Mouse (Mus musculus) forebrain, embryonic 15.5 days (tissue): ENCODE data around the gene Wnt16. TPM values are rescaled to one million over a fixed set of nuclear protein-coding genes. Genes with fewer than 3 reads are reported as not detected.
"Not testable (repeated sequence)": the region's sequence is repeated elsewhere in the genome, so short reads cannot be mapped to it uniquely, and the experiment has no call there.

Experiments
- ATAC-seq: fragments of 200-750 bp; cut with Nextera tagmentation; replicated peaks from 2 replicates; pipeline ENCODE4 v1.8.0; 2017; ENCODE audit warnings: mild to moderate bottlenecking, moderate TSS enrichment, moderate library complexity
- H3K27ac ChIP-seq: fragments of 300-500 bp; sonication (generic); replicated peaks from 2 replicates; pipeline ENCODE4 v1.5.1; 2015; ENCODE audit warnings: mild to moderate bottlenecking, inconsistent platforms
- H3K27me3 ChIP-seq: fragments of 300-500 bp; sonication (generic); 2 replicates; pipeline ENCODE4 v1.6.1; 2015; ENCODE audit warnings: inconsistent platforms
- H3K36me3 ChIP-seq: fragments of 300-500 bp; sonication (generic); 2 replicates; pipeline ENCODE4 v1.6.1; 2015; ENCODE audit warnings: mild to moderate bottlenecking, inconsistent platforms
- H3K4me1 ChIP-seq: fragments of 300-500 bp; sonication (generic); 2 replicates; pipeline ENCODE4 v1.6.1; 2015; ENCODE audit warnings: inconsistent platforms
- H3K4me2 ChIP-seq: fragments of 300-500 bp; sonication (generic); replicated peaks from 2 replicates; pipeline ENCODE4 v1.6.1; 2015; ENCODE audit warnings: mild to moderate bottlenecking, inconsistent platforms
- H3K4me3 ChIP-seq: fragments of 300-500 bp; sonication (generic); 2 replicates; pipeline ENCODE4 v1.5.1; 2015; ENCODE audit warnings: mild to moderate bottlenecking, inconsistent platforms
- H3K9ac ChIP-seq: fragments of 300-500 bp; sonication (generic); replicated peaks from 2 replicates; pipeline ENCODE4 v1.6.1; 2015; ENCODE audit warnings: mild to moderate bottlenecking, inconsistent platforms
- H3K9me3 ChIP-seq: fragments of 300-500 bp; sonication (generic); 2 replicates; pipeline ENCODE4 v1.6.1; 2016; ENCODE audit warnings: inconsistent platforms
- WGBS: fragments of 180-500 bp; shearing (Covaris S2); methylation state at CpG from one replicate; pipeline ENCODE4 v1.1.7; 2015; ENCODE audit warnings: mixed read lengths; 5-methylcytosine and 5-hydroxymethylcytosine counted together
- polyA plus RNA-seq: library from polyadenylated mRNA; unstranded; fragments of >200 nt; fragmentation: Nextera tagmentation; extraction: Ambion mirVana; gene quantifications from 2 replicates; pipeline ENCODE4 v1.2.1, GENCODE M21; 2015

Wnt16 gene
- 0.36 and 0.42 TPM in 2 replicates for polyA plus RNA-seq

DNA sequence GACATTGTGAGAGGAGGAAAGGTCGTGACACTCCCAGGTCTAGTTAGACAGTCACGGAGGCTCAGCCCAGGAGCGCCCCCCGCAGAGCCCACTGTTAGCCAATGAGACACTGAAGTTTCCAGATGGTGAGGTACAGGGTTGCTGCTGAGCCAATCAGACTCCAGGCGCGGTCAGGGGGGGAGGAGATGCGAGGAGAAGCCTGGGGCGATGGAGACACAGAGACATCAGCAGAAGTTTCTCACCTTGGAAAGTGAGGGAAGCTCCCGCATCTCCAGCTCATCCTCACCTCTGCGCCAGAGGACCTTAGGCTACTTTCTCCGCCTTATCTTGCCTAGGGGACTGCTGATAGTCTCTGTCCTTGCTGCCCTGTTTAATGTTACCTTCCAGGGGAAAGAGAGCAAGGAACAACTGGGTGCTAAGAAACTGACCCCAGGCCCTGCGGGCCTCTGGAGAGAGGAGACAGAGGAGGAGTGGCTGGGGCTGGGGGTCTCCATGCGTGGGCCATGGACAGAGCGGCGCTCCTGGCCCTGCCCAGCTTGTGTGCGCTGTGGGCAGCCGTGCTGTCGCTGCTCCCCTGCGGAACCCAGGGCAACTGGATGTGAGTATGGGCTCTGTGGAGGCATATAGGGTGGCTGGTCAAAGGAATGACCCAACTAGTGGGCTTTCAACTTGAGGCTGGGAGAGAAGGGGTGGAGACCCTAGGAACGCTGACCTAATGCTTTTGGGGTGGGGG, at the start of gene Wnt16:
Gene Wnt16 (plus strand): TSS at position 224 of the 733 bp plus-strand sequence.
- H3K9ac ChIP-seq = 0 out of 2 replicates have a peak within 1 kb of the TSS, but pooled peaks have one; percentile 31
- H3K4me3 ChIP-seq = peak within 1 kb of the TSS; percentile 43
- H3K36me3 ChIP-seq = no peaks in the 10 kb centered on the region
- 2% methylated on average over 20 of the region's 20 CpGs for WGBS
- H3K9me3 ChIP-seq = no peaks in the 10 kb centered on the region
- peaks cover 42% of the 10 kb centered on the region for H3K27me3 ChIP-seq
- no peak within 1 kb of the TSS for H3K27ac ChIP-seq
- H3K4me1 ChIP-seq = peaks cover 21% of the 10 kb centered on the region
- peak within 1 kb of the TSS; percentile 76 for H3K4me2 ChIP-seq
- ATAC-seq = peak; percentile 74

GRCm38 (mm10) chr6:22243321-22243720, 44.7 kb upstream of the Wnt16 start:
- H3K27ac ChIP-seq = no peak overlapping the region
- no peaks in the 10 kb centered on the region for H3K9me3 ChIP-seq
- 72% methylated on average over 8 of the region's 8 CpGs for WGBS
- no peaks in the 10 kb centered on the region for H3K4me1 ChIP-seq
- no peak overlapping the region for H3K4me2 ChIP-seq
- no peak for ATAC-seq
- H3K27me3 ChIP-seq = no peaks in the 10 kb centered on the region
- no peaks in the 10 kb centered on the region for H3K36me3 ChIP-seq
- no peak overlapping the region for H3K4me3 ChIP-seq
- H3K9ac ChIP-seq = no peak overlapping the region

- Histone ChIP-seq H3K36me3 (no peaks in the 10 kb centered on the region), H3K4me2 (no peak overlapping the region), H3K4me1 (no peaks in the 10 kb centered on the region), H3K4me3 (no peak overlapping the region), H3K9me3 (no peaks in the 10 kb centered on the region), H3K27ac (no peak overlapping the region), H3K27me3 (no peaks in the 10 kb centered on the region), H3K9ac (no peak overlapping the region)
- 94% methylated on average over 2 of the region's 2 CpGs for WGBS
- ATAC-seq = no peak
Observed at GRCm38 (mm10) chr6:22246696-22247095, 41.3 kb upstream of the Wnt16 start.

DNA sequence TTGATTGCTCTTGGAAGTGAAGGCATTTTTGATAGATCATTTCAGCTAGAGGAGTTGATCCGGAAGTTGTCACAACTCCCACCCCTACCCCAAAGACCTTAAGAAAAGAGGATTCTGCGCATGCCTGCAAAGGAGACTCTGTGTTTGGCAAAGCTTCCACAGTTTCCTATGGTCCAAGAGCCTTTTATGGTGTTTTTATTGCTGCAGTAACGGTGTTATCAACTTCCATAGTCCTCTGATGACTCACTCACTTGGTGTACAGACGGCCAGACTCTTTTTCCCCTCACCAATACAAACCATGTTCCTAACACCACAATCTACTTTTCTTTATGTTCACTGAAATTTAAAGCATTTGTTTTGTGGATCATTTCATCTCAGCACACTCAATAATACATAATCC, 29.2 kb upstream of the Wnt16 start:
- no peak for ATAC-seq
- H3K27ac ChIP-seq = no peak overlapping the region
- no peak overlapping the region for H3K9ac ChIP-seq
- H3K36me3 ChIP-seq = no peaks in the 10 kb centered on the region
- 85% methylated on average over 4 of the region's 4 CpGs for WGBS
- H3K4me2 ChIP-seq = no peak overlapping the region
- H3K9me3 ChIP-seq = no peaks in the 10 kb centered on the region
- no peaks in the 10 kb centered on the region for H3K27me3 ChIP-seq
- H3K4me3 ChIP-seq = no peak overlapping the region
- H3K4me1 ChIP-seq = no peaks in the 10 kb centered on the region

DNA sequence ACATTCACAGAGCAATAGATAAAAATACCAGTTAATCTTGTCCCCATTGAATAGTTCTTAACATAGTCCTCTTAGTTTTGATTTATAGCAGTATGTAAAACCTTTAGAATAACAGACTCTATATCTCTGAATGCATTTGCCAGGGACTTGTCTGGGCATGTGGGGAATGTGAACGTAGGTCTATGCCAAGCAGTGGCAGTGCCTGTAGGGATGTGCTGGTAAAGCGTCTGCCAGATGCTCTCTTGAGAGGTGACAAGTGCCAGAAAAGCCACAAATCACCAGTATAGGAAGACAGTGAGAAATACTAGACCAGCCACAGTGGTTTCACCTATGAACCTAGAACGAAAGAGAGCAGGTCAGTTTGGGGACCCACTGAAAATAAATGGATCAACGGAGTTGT, 25.5 kb upstream of the Wnt16 start:
- 70% methylated on average over 4 of the region's 4 CpGs for WGBS
- Histone ChIP-seq H3K36me3 (no peaks in the 10 kb centered on the region), H3K9me3 (no peaks in the 10 kb centered on the region), H3K4me1 (no peaks in the 10 kb centered on the region), H3K27me3 (no peaks in the 10 kb centered on the region), H3K4me3 (no peak overlapping the region), H3K27ac (no peak overlapping the region), H3K9ac (no peak overlapping the region), H3K4me2 (no peak overlapping the region)
- peak; percentile 46; the same call in 1 of the 2 replicates for ATAC-seq

DNA sequence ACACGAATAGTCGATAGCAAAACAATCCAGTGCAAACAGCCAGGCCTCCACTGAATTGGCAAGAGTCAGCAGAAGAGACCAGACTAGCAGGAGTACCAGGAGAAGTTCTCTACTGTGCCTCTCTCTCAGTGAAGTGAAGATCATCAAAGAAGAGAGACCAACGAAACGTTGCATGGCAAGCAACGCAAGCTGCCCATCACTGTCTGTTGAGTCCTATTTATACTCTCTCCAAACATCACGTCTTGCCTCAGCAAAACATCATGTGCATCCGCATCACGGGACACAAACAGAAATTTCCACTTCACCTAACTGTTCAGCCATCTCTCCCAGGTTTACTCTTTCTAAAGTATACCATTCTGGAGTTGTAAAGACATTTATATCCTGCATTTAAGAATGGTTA, 23.9 kb upstream of the Wnt16 start:
- not testable (repeated sequence) for H3K4me3 ChIP-seq, H3K27ac ChIP-seq, ATAC-seq, H3K9me3 ChIP-seq, H3K9ac ChIP-seq, H3K4me1 ChIP-seq, H3K4me2 ChIP-seq, H3K36me3 ChIP-seq, H3K27me3 ChIP-seq
- WGBS = 90% methylated on average over 8 of the region's 8 CpGs

DNA sequence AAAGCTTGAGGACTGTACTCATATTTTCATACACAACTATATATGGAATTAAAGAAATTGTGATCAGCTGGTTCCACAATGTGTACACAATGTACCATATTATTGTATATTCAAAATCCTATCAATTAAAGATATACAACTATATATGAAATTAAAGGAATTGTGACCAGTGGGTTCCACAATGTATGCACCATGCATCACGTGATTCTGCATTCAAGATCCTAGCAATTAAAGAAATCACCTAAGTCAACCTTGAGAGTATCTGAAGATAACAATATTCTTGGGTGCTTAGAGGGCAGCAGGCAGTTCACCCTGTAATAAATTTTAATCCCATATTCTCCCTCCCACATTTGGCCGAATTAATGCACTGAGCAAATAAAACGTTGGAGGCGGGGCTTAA, 22.0 kb upstream of the Wnt16 start:
- H3K4me2 ChIP-seq = no peak overlapping the region
- H3K4me3 ChIP-seq = no peak overlapping the region
- no peaks in the 10 kb centered on the region for H3K27me3 ChIP-seq
- ATAC-seq = no peak
- no peaks in the 10 kb centered on the region for H3K36me3 ChIP-seq
- no peaks in the 10 kb centered on the region for H3K4me1 ChIP-seq
- H3K9me3 ChIP-seq = no peaks in the 10 kb centered on the region
- no peak overlapping the region for H3K27ac ChIP-seq
- H3K9ac ChIP-seq = no peak overlapping the region
- WGBS = 88% methylated on average over 4 of the region's 4 CpGs

DNA sequence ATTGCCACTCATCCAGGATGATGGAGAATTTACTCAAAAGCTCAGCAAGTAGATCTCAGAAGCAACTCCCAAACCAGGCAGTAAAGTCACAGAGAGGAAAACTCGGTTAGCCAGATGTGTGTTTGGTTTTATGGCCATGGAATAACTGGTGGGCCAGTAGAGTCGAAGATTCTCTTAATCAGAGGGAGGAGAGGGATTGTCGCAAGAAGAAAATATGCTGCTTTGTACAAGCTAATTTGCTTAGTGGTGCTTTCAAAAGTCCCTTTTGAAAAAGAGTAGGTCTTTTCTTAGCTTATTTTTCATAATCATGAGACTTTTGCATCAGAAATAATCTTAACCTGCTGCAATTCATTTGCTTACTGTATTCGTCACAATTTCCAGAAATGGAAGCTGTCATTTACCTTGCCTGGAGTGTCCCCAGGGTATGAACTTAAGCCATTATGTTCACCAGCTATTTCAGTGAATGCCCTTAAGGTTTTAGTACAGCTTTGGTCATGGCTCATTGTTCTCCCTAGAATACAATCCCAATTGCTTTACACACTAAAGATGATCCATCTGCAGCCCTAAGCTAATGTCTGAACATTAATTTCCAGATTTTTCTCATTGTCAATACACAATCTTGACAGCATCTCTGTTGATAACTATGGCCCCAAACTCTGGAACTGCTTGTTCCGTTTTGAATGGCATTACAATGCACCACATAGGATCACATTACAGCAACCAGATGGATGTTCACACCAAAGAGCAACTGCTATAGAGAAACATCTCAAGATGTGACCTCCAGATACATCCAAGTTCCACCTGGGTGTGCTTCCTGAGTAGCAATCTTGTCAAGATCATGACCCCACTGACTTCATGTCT, 20.0 kb upstream of the Wnt16 start:
- Histone ChIP-seq H3K36me3 (no peaks in the 10 kb centered on the region), H3K9ac (no peak overlapping the region), H3K27me3 (no peaks in the 10 kb centered on the region), H3K4me1 (no peaks in the 10 kb centered on the region), H3K4me2 (no peak overlapping the region), H3K9me3 (no peaks in the 10 kb centered on the region), H3K27ac (no peak overlapping the region), H3K4me3 (no peak overlapping the region)
- no peak for ATAC-seq
- 86% methylated on average over 5 of the region's 5 CpGs for WGBS

DNA sequence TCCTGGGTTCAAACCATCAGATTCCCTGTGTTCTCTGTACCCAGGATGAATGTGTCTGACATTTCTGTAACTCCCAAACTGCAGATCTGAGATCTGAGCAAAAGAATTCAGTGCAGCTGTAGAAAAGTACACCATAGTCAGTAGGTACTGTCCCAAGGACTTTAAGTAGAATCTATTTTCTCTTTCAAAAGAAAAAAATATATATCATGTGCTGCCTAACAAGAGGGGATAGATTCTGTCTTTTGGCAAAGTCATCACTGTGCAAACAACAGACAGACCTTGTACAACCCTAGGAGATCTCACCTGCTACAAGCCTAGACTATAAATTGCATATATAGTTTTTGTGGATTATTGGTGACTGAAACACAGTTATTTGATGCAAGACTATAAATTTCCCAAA, 19.4 kb upstream of the Wnt16 start:
- Histone ChIP-seq H3K9ac (no peak overlapping the region), H3K27ac (no peak overlapping the region), H3K4me1 (no peaks in the 10 kb centered on the region), H3K4me3 (no peak overlapping the region), H3K4me2 (no peak overlapping the region), H3K9me3 (no peaks in the 10 kb centered on the region), H3K27me3 (no peaks in the 10 kb centered on the region), H3K36me3 (no peaks in the 10 kb centered on the region)
- no peak for ATAC-seq

DNA sequence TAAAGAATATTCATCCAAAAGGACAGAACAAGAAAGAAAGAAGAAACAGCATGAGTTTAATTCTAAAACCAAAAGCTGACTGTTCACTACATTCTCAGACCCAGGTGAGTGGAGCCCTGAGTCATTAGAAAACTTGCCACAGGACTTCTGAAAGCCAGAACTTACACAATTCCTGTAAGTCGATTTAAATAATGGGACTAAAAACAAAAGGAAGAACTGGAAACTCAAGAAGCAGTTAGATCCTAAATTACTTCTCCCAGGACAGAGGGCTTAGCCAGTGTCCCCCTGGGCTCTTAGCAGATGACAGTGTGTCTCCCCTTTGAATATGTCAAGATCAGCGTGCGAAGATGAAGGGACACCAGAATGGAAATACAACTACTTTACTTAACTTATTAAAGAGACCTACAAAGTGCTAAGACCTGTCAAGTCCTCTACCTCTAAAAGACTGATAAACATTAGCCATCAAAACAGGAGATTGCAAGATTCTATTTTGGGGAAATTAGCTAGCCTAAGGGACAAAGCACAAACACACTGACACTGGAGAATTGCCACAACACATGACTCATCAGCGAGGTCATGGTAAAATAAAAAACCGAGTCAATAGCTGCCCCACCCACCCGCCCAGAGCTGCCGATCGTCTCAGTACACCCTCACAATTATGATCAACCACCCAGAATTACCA, 18.0 kb upstream of the Wnt16 start:
- H3K27ac ChIP-seq = no peak overlapping the region
- WGBS = 56% methylated on average over 8 of the region's 8 CpGs
- no peak overlapping the region for H3K4me2 ChIP-seq
- no peaks in the 10 kb centered on the region for H3K27me3 ChIP-seq
- no peak overlapping the region for H3K4me3 ChIP-seq
- H3K9me3 ChIP-seq = no peaks in the 10 kb centered on the region
- no peak overlapping the region for H3K9ac ChIP-seq
- no peaks in the 10 kb centered on the region for H3K4me1 ChIP-seq
- no peaks in the 10 kb centered on the region for H3K36me3 ChIP-seq
- ATAC-seq = no peak

DNA sequence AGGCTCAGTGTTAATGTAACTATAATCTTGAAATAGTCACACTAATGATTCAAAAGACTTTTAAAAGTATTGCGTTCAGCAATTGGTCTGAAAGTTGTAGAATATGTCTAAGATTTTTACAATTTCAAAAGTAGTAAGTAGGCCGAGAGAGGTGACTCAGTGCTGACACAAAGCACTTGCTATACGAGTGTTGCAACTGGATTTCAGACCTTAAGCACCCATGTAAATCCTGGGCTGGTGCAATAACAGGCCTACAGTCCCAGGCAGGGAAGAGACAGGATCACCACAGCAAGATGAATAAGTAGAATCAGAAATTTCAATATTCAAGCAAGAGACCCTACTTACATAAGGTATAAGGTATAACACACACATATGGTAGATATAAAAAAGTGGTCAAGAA, 10.1 kb upstream of the Wnt16 start:
- no peak overlapping the region for H3K27ac ChIP-seq
- 92% methylated on average over 3 of the region's 3 CpGs for WGBS
- ATAC-seq = no peak
- no peaks in the 10 kb centered on the region for H3K36me3 ChIP-seq
- no peak overlapping the region for H3K9ac ChIP-seq
- H3K4me3 ChIP-seq = no peak overlapping the region
- H3K4me2 ChIP-seq = no peak overlapping the region
- no peaks in the 10 kb centered on the region for H3K9me3 ChIP-seq
- no peaks in the 10 kb centered on the region for H3K27me3 ChIP-seq
- peaks cover 8% of the 10 kb centered on the region for H3K4me1 ChIP-seq

DNA sequence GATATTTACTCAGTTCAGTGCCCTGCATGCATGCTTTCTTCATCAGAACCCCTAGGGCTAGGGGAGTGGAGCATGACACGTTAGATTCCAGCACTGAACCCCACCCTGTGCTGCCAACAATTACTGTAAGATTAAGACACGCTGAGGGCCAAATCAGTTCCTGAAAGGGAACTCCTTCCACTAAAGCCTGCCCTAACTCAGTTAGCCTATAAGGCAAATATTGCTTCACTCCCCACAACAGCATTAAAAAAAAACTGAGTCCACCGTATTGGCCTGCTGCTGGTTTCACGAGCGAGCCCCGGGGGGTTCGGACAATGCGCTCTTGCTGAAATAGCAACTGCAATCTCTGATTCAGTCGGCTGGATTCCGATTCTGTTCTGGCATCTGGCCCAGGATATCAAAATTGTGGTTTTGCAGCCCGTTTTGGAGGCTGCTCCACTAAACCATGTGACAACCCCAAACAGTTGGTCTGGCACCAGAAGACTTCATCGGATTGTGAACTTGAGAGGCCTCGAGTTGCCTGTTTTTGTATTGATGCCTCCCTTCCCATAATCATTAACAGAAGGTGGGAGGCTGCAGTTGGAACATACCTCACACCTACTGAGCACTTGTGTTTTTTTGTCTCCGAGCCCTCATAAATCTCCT, 7.7 kb upstream of the Wnt16 start:
- H3K4me1 ChIP-seq = peaks cover 8% of the 10 kb centered on the region
- H3K27me3 ChIP-seq = no peaks in the 10 kb centered on the region
- H3K27ac ChIP-seq = no peak overlapping the region
- no peak overlapping the region for H3K4me3 ChIP-seq
- H3K36me3 ChIP-seq = no peaks in the 10 kb centered on the region
- WGBS = 55% methylated on average over 14 of the region's 14 CpGs
- no peak overlapping the region for H3K9ac ChIP-seq
- H3K4me2 ChIP-seq = peak overlapping the region; percentile 23
- H3K9me3 ChIP-seq = no peaks in the 10 kb centered on the region
- ATAC-seq = 0 out of 2 replicates have a peak, but pooled peaks have one; percentile 16
